Comparison of ENCODE assay signal across 8 mouse cellular contexts in the genomic region with DNA sequence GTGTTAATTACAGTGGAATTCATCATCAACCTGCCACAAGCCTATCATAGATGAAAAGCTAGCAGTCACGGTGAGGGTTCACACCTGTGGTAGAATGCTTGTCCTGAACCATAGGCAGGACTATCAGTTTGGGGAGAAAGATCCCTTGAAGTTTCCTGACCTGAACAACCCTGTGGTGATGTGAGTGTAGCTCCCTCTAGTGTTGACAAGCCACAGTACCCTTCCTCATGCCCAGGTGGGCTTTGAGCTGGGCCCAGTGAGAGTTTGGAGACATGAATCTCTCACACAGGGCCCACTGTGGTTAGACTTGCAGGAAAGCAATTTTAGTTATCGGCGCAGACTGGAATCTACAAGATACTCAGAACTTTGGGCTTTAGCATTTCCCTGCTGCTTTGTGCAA. TPM values are rescaled to one million over a fixed set of nuclear protein-coding genes. Genes with fewer than 3 reads are reported as not detected.
DNase-seq lines count a peak whose midpoint lies in the region; ATAC-seq and TF ChIP-seq lines count a peak whose summit lies in the region.

No protein-coding gene starts in this region.

- 74% methylated on average over 3 of the region's 3 CpGs for WGBS in hindbrain, embryonic 10.5 days
- WGBS in hindbrain, embryonic 14.5 days = 76% methylated on average over 3 of the region's 3 CpGs
- WGBS in forebrain, postnatal 0 days = 73% methylated on average over 3 of the region's 3 CpGs
- WGBS in limb, embryonic 11.5 days = 61% methylated on average over 3 of the region's 3 CpGs

- no peak for ATAC-seq in hindbrain, embryonic 14.5 days (ENCODE audit: low FRiP score)
- ATAC-seq in CD4-positive, CD25-positive, alpha-beta regulatory T cell, adult 4 months = peak; percentile 86
- peak; percentile 40; the same call in 1 of the 2 replicates for ATAC-seq in forebrain, postnatal 0 days
- ATAC-seq in limb, embryonic 11.5 days (ENCODE audit: insufficient number of reproducible peaks, low FRiP score, low TSS enrichment, low read depth) = no peak

- H3K36me3 ChIP-seq in hindbrain, embryonic 10.5 days = peaks cover 3% of the 10 kb centered on the region; the same call in 1 of the 2 replicates
- 0 out of 2 replicates have a peak, but pooled peaks cover 3% of the 10 kb centered on the region for H3K36me3 ChIP-seq in hindbrain, embryonic 14.5 days (replicated peaks; ENCODE audit: control insufficient read depth, insufficient read depth)
- H3K36me3 ChIP-seq in forebrain, postnatal 0 days (ENCODE audit: insufficient read depth) = no peaks in the 10 kb centered on the region; the same call in 1 of the 2 replicates
- H3K36me3 ChIP-seq in limb, embryonic 11.5 days (ENCODE audit: control insufficient read depth, insufficient read depth, low read length) = no peaks in the 10 kb centered on the region

- peak; percentile 33 for DNase-seq in hindbrain, embryonic 10.5 days (ENCODE audit: low spot score)
- DNase-seq in hindbrain, embryonic 14.5 days (ENCODE audit: low spot score) = no peak
- DNase-seq in adipocyte (ENCODE audit: low spot score) = peak; percentile 26
- no peak for DNase-seq in forebrain, postnatal 0 days
- peak; percentile 58 for DNase-seq in limb, embryonic 11.5 days (ENCODE audit: low spot score)
- DNase-seq in retina, postnatal 7 days (ENCODE audit: low read depth, low spot score) = peak; percentile 43
- no peak for DNase-seq in urinary bladder, adult 2 months (ENCODE audit: low spot score)

- no peaks in the 10 kb centered on the region for H3K27me3 ChIP-seq in hindbrain, embryonic 10.5 days (ENCODE audit: insufficient read depth, poor library complexity, severe bottlenecking)
- no peaks in the 10 kb centered on the region for H3K27me3 ChIP-seq in hindbrain, embryonic 14.5 days (ENCODE audit: control insufficient read depth, insufficient read depth, low read length)
- no peaks in the 10 kb centered on the region for H3K27me3 ChIP-seq in forebrain, postnatal 0 days (ENCODE audit: insufficient read depth, low read length)
- no peaks in the 10 kb centered on the region for H3K27me3 ChIP-seq in limb, embryonic 11.5 days (ENCODE audit: control insufficient read depth, insufficient read depth, low read length)

- TF ChIP-seq CTCF in forebrain, postnatal 0 days (IDR thresholded peaks at IDR 0.05; ENCODE audit: low read depth) = peak; percentile 74

- no peak overlapping the region for H3K9ac ChIP-seq in hindbrain, embryonic 14.5 days
- H3K9ac ChIP-seq in forebrain, postnatal 0 days = no peak overlapping the region
- H3K9ac ChIP-seq in limb, embryonic 11.5 days (ENCODE audit: low read length) = no peak overlapping the region

- H3K27ac ChIP-seq in hindbrain, embryonic 10.5 days = no peak overlapping the region
- H3K27ac ChIP-seq in hindbrain, embryonic 14.5 days = no peak overlapping the region
- no peak overlapping the region for H3K27ac ChIP-seq in forebrain, postnatal 0 days (ENCODE audit: low read depth, low read length)
- H3K27ac ChIP-seq in limb, embryonic 11.5 days (replicated peaks; ENCODE audit: low read depth, low read length) = no peak overlapping the region

- 0 out of 2 replicates have a peak, but pooled peaks cover 1% of the 10 kb centered on the region for H3K4me1 ChIP-seq in hindbrain, embryonic 10.5 days (replicated peaks)
- H3K4me1 ChIP-seq in hindbrain, embryonic 14.5 days (replicated peaks; ENCODE audit: control insufficient read depth, insufficient read depth, low read length) = 0 out of 2 replicates have a peak, but pooled peaks cover 6% of the 10 kb centered on the region
- H3K4me1 ChIP-seq in forebrain, postnatal 0 days (ENCODE audit: insufficient read depth) = no peaks in the 10 kb centered on the region
- no peaks in the 10 kb centered on the region for H3K4me1 ChIP-seq in limb, embryonic 11.5 days (ENCODE audit: control insufficient read depth, insufficient read depth, low read length)

- H3K9me3 ChIP-seq in hindbrain, embryonic 10.5 days = no peaks in the 10 kb centered on the region
- H3K9me3 ChIP-seq in hindbrain, embryonic 14.5 days (ENCODE audit: control insufficient read depth, low read length) = no peaks in the 10 kb centered on the region
- no peaks in the 10 kb centered on the region for H3K9me3 ChIP-seq in forebrain, postnatal 0 days (ENCODE audit: low read length)
- H3K9me3 ChIP-seq in limb, embryonic 11.5 days (ENCODE audit: control insufficient read depth, low read length) = no peaks in the 10 kb centered on the region

- no peak overlapping the region for H3K4me2 ChIP-seq in hindbrain, embryonic 14.5 days (replicated peaks)
- no peak overlapping the region for H3K4me2 ChIP-seq in forebrain, postnatal 0 days (ENCODE audit: low read depth)
- no peak overlapping the region for H3K4me2 ChIP-seq in limb, embryonic 11.5 days (ENCODE audit: low read depth, severe bottlenecking)

- H3K4me3 ChIP-seq in hindbrain, embryonic 10.5 days = no peak overlapping the region
- no peak overlapping the region for H3K4me3 ChIP-seq in hindbrain, embryonic 14.5 days (replicated peaks; ENCODE audit: low read length)
- H3K4me3 ChIP-seq in forebrain, postnatal 0 days (ENCODE audit: low read depth, low read length) = no peak overlapping the region
- no peak overlapping the region for H3K4me3 ChIP-seq in limb, embryonic 11.5 days (ENCODE audit: low read depth, low read length)

RNA-seq across cellular contexts. Expression of a gene that starts 39.5 kb away (rescaled TPM):
- 17.7 and 20.4 TPM in 2 replicates for polyA plus RNA-seq in hindbrain, embryonic 10.5 days (2016; fragmentation: Nextera tagmentation; extraction: Ambion mirVana)
- polyA plus RNA-seq in hindbrain, embryonic 14.5 days (2014; fragmentation: Nextera tagmentation; extraction: Ambion mirVana) = 85.3 and 88.8 TPM in 2 replicates
- 1 to 10 TPM; 5.9 to 6.7 TPM for polyA plus RNA-seq in CD4-positive, CD25-positive, alpha-beta regulatory T cell, adult 4 months (2017; shearing (Covaris generic))
- total RNA-seq in forebrain, postnatal 0 days (2014; rRNA removed) = 156 and 215 TPM in 2 replicates
- polyA plus RNA-seq in forebrain, postnatal 0 days (2015; fragmentation: Nextera tagmentation; extraction: Ambion mirVana) = 50.7 and 84.8 TPM in 2 replicates
- 1.8 and 2.0 TPM in 2 replicates for polyA plus RNA-seq in limb, embryonic 11.5 days (2014; fragmentation: Nextera tagmentation; extraction: Ambion mirVana)
- 14.4 and 20.9 TPM in 2 replicates for polyA plus RNA-seq in urinary bladder, adult 2 months (2012; rRNA removed)

Comparison
In these comparisons a context has a peak if more than half of its experiments do, and no peak if none do; other contexts are left out.
1. DNase-seq: peak in hindbrain, embryonic 10.5 days (single experiment), adipocyte (single experiment), limb, embryonic 11.5 days (single experiment) and retina, postnatal 7 days (single experiment); none in hindbrain, embryonic 14.5 days (single experiment), forebrain, postnatal 0 days (single experiment) and urinary bladder, adult 2 months (single experiment).
2. ATAC-seq: peak in CD4-positive, CD25-positive, alpha-beta regulatory T cell, adult 4 months (single experiment) and forebrain, postnatal 0 days (single experiment); none in hindbrain, embryonic 14.5 days (single experiment) and limb, embryonic 11.5 days (single experiment).